Mouse (Mus musculus) inflammation-experienced regulatory T-cells, adult 6 months (primary cell): ENCODE results near the gene Nol8. TPM values are rescaled to one million over a fixed set of nuclear protein-coding genes. Genes with fewer than 3 reads are reported as not detected.
A peak's percentile ranks its signal among the peaks of the same experiment; 100 is the strongest.

Source experiments
- ATAC-seq: one replicate; pipeline ENCODE4 v1.8.0; 2017
- polyA plus RNA-seq, 3 experiments: library from polyadenylated mRNA; unstranded; fragments of 100-300 nt; shearing (Covaris generic); gene quantifications; one replicate each; pipeline ENCODE4 v1.2.1; 2017

Nol8 gene
- polyA plus RNA-seq = 10 to 100 TPM; 34.3 to 55.6 (median 46.8) TPM

DNA sequence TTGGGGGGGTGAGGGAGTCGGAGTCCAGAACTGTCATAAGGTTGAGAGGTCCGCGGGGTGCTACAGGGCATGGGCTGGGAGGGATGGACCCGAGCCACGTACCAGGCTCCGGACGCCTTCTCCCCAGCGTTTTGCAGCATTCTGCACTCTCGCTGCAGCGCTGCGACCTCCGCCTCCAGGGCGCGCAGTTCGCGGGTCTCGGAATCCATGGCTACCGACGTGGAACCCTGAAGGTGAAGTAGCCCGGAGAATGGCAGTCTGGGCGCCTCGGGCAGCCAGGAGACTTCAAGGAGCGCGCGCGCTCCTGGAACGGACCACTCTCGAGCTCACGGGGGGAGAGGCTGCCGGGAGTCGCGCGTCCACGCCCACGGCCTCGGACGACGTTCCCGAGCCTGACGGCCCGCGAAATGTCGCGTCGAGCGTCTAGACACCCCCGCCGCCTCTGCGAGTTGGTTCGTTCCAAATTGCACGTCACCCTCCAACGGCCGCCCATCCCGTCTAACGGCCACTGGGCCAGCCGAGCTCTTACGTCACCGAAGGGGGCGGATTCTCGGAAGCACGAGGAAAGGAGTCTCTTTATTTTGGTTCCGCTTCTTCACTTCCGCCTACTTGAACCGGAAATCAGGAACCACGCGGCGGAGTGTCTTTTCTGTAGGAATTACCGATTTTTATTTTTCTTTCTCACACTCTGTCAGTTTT lies at the start of gene Nol8, which contains the start of gene Cenpp:
Gene Nol8, plus strand, starts transcription at position 598 of the 699 bp plus-strand sequence.
Gene Cenpp, minus strand, starts transcription at position 305 of the 699 bp plus-strand sequence.
- ATAC-seq = peak; percentile 96

DNA sequence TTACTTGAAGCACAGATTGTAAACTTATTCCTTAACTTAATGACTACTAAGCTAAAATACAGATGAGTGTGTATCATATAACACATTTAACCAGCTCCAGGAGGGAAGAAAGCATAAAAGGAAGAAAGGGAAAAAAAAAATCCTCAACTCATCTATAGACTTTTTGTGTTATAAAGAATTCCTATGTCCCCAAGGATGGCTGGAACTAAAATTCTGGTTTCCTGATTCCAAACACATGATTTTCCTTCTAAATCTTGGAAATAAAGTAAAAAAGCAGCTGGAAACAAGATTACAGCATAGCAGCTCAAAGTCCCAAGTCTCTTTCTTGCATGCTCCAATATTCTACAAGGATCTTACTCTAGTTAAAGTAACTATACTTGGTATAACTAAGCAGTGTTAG lies 49.3 kb upstream of the Nol8 start:
- ATAC-seq = no peak

DNA sequence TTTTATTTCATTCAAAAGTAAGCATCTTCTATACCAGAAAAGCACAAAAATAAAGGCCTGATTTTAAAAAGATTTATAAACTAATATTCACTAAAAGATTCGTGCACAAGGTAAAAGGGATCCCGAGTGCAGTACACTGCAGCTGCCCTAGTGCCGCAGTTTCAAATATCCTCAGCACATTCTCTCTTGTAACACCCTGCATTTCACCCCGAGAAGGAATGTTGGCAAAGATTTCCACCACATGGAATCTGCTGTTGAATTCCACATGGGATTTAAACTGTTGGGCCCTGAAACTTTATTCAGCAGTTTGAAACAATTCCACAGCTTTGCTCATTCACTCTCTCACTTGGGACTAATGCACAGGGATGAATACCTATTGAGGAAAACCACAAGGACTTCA lies 45.2 kb upstream of the Nol8 start, which contains the start of gene Ogn:
Gene Ogn, plus strand, starts transcription at position 333 of the 400 bp plus-strand sequence.
- no peak for ATAC-seq

DNA sequence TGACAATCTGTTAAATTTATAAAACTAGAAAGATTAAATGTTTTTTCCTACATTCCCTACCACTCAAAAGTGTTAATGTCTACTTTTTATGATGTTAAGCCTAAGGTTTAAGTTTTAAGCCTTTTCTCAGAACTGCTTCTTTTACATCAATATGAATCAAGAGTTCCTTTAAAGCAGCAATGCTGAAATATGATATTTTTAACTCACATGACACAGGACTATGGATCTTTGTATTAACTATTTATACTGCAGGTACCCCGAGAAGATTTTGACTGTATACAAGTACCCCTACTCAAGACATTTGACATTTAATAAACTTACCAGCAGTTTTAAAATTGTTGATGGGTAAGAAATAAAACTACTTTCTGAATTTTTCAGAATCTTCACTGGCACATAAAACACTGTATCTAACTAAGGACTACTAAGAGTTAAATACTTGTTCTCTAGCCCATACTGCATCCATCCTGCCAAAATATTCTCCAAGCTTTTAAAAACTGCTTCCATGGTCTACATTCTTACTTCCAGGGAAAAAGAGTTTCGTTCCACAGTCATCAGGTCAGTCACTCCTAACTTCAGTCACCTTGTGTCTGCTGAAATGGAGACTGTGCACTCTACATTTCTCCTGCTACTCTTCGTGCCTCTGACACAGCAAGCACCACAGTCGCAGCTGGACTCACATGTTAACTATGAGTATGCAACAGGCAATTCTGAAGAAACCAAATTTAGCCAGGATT lies 44.1 kb upstream of the Nol8 start:
- ATAC-seq = no peak

DNA sequence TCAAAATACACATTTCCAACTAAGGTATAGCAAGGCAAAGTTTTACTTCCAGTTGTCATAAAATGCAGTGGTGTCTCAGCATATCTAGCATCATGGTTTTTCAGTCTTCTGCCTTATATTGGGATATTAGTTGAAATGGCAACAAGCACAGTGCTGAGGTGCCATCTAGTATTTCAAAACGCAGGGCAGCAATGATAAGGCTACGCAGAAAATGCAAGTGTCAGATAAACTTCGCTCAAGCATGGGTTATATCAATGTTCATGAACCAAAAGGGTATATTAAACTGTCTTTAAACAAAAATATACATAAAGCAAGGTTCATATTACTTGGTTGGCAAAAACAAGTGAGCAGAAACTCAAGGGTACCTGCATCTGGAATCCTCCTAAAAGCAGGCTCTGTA lies 35.9 kb upstream of the Nol8 start:
- ATAC-seq = no peak

DNA sequence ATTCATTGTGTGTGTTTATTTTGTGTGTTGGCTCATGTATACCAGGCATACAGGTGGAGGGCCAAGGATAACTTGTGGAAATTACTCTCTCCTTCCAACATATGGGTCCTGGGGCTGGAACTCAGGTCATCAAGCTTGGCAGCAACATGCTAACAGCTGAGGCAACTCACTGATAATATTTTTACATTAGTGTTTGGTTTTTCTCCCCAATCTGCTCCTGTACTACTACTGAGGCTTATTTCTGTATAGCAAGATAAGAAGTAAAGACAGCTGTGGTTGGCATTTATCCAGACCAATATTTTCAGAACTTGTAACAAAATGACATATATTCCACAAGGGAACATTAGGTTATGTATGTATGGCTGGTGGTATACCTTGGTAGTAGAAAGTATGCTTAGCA lies 34.5 kb upstream of the Nol8 start:
- no peak for ATAC-seq

DNA sequence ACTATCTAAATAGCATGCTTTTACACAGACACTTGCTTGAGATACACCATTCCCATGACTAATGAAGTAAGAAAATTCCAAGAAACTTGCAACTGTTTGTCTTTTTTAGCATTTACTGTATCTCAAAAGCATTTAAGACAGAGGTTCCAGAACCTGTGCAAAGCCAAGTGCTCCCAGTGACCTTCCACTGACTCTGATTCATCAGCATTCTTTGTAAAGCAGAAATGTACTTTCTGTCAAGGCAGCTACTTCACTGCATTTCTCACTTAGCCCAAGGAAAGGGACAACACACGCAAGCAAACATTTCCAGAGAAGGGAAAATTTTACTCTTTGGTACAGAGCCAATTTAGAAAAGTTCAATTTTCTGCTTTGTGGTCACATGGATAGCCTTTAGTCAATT lies 29.7 kb upstream of the Nol8 start:
- ATAC-seq = no peak

DNA sequence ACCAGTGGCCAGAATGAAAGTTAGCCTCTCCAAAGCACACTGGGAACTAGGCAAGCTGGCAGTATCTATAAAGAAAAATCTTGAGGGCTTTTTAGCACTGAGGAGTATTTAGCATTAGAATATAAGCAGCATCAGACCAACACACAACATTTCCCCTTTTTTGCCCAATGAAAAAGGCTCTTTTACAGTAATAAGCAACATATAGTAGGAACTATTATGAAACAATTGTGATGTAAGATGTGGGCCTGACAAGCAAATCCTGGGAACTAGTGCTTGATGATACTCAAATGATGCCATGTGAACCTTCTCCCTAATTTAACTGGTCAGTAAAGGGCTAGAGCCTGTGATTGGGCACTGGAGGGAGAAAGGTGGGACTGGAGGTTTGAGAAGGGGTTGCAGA lies 24.7 kb upstream of the Nol8 start:
- no peak for ATAC-seq

DNA sequence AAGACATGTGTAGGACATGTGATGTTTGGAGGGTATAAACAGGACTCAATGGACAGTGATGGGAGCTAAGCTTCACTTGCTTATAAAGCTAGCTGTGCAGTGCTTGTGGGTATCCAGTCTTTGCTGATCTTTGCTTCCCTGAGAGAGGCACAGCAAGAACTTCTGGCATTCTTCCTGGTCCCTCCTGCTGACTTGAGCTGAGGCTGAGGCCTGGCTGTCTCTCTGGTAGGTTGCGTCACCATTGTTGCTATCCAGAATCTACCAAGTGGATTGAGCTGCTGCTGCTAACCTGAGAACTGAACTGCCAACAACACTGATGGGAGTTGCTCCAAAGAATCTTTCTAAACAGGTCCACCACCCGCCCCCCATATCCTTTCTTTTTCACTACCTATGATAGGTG lies 23.8 kb upstream of the Nol8 start:
- no peak for ATAC-seq

DNA sequence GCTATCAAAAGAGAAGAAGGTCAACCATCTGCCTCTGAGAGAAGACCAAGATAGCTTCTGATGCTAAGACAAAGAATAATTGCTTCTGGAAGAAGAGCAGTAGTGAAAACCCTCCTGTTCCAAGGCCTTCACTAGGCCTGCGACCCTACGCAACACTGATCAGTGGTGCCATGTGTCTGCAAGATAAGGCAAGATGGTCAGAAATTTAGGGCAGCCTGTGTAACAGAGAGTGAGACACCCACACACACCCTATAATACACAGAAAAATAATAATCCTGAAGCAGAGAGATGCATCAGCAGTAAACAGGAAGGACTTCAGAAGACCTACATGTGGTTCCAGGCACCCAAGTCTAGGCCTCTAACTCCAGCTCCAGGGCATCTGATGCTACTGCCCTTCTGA lies 12.9 kb upstream of the Nol8 start:
- no peak for ATAC-seq

DNA sequence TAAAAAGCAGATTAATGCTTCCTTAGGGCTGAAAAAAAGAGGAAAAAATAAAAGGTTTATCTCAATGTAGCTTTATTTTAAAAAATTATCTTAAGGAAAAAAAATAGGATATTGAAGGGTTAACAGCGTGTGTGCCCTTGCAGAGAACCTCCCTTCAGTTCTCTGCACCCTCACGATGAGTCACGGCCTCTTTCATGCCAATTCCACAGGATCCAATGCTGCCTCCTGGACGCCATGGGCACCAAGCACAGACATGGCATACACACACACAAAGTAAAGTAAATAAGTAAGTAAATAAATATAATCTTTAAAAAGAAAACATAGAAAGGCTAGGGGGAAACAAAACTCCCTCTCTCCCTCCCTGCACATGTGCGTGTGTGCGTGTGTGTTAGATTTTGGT lies 10.2 kb upstream of the Nol8 start:
- no peak for ATAC-seq

DNA sequence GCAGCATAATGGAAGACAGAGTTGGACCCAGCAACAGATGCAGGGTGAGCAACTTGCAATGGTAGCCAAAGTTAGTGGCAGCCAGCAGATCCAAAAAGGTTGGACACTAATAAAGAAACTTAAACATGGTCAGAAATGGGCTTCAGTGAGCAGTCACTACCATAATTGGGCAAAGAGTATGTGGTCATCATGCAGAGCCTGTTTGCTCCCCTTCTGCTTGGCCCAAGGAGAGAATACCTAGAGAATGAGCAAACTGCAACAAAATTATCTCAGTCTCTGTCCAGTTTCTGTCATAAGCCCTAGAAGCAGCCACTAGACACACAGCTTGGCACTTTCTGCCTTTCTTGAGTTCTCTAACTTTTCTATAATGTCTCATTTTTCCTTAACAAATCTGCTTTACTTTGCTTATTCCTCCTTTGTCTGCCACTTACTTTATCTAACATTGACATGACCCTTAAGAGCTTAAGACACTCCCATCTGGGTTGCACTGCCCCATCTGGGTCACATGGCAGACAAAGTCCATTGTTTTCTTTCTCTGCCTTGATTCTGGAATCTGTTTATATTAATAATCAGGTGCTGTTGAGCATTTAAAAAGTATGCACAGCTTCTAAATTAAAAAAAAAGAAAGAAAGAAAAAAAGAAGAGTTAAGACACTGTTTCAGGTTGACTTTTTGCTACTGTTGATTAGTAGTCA lies 9.1 kb upstream of the Nol8 start:
- ATAC-seq = no peak

DNA sequence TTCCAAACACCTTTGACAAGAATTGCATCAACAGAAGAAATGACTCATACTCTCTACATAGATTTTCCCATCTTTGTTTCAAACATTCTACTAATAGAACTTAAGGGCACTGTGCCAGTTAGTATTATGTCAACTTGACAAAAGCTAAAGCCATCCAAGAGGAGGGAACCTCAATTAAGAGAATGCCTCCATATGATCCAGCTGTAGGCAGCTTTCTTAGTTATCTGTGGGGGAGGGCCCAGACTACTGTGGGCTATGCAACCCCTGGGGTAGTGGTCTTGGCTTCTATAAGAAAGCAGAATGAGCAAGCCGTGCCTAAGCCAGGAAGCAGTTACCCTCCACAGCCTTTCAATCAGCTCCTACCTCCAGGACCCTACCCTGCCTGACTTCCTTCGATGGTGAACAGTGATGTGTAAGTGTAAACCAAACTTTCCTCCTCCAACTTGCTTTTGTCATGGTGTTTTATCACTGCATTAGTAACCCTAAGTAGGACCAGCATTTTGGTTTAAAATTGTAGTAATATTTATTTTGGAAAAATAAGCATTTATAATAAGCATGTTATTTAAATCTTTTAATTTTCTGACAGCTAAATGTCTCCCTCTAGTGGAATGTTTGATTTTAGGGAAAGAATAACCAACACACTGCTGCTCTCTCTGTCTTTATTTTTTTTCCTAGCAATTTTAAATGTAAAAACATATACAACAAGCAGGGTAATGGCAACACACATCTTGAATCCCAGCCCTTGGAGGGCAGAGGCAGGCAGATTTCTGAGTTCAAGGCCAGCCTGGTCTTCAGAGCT lies 7.9 kb upstream of the Nol8 start:
- ATAC-seq = peak; percentile 43

DNA sequence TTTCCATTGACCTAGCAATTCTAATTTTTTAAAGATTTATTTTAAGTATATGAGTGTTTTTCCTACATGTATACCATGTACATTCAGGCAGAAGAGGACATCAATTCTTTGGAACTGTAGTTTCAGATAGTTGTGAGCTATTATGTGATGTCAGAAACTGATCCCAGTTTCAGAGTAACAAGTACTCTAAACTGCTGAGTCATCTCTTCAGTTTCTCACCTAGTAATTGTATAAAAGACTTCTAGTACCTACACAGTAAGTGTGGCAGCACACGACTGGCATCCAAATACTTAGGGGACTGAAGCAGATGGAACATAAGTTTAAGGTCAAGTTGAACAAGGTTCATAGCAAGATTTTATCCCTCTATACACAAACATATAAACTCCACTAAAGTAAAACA lies 6.9 kb upstream of the Nol8 start:
- no peak for ATAC-seq

DNA sequence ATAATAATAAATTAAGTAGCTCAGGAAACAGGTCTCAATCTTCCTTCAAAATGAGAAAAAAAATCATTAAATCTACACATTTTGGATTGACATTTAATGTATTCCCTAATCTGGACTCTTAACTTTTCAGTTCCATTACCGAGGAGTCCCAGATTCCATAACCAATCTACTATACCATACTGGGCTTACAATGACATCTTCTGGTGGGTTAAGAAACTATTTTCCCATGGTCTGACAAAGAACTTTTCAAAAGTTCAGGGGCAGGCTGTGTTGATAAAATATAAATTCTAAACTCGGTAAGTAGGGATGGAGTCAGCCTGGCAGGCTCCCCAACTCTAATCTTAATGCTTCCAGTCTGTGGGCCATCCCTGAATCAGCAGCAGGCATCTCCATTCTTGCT lies 1.7 kb upstream of the Nol8 start:
- no peak for ATAC-seq

DNA sequence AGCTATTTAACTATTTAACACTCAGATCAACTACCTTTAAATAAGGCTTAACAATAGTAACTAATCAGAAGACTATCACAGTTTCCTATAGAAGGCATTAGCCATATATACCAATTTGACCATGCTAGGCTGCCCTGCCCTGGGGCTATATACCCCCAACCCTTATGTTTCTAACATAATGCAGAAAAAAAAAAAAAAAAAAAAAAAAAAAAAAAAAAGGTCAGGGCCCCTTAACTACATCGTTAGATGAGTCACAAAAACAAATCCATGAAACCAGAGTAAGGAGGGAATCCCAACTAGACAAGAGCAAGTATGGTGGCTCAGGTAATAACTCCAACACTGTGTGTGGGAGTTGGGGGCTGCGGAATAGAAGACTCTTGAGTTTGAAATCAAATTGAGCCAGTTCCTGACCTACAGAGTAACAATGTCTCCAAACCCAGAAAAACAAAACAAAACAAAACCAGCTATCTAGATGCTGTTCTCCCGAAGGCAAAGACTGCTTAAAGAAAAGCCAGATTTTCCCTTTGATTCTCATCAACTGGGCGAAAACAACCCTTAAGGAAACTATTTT lies 1.0 kb upstream of the Nol8 start:
- no peak for ATAC-seq

DNA sequence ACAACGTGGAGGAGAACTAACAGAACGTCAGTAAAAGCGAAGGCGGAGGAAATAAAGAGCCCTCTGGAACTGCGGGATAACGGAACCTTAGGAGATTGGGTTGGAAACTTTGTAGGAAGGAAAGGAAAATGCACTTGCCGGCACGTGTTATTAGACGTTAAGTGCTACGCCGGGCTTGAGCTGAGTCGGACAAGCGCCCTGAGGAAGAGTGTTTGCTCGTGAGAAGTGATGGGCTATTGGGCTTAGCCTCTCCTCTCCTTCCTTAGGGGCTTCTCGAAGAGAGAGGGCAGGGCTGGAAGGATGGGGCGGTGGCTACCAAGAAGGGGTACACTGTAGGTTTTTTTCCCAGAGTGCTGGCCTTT lies 283 bp downstream of the Nol8 start:
- peak; percentile 6 for ATAC-seq

DNA sequence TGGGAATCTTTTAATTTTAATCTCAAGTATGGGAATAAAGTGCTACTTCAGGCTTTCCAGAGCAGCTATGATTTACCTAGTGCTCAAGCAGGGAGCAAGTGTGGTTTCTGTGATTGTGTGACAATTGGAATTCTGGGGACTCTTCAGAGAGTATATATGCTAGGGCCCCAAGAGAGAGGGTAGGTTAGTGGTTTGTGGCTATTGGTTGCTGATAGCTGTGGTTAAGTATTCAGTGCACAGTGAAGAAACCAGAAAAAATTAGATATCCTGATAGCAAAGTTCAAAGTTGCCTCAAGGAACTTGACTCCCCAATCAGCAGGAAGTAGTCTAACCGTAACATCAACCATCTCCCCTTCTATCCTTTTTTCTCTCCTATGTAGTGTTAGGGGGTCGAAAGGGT lies 24.9 kb downstream of the Nol8 start:
- ATAC-seq = no peak

DNA sequence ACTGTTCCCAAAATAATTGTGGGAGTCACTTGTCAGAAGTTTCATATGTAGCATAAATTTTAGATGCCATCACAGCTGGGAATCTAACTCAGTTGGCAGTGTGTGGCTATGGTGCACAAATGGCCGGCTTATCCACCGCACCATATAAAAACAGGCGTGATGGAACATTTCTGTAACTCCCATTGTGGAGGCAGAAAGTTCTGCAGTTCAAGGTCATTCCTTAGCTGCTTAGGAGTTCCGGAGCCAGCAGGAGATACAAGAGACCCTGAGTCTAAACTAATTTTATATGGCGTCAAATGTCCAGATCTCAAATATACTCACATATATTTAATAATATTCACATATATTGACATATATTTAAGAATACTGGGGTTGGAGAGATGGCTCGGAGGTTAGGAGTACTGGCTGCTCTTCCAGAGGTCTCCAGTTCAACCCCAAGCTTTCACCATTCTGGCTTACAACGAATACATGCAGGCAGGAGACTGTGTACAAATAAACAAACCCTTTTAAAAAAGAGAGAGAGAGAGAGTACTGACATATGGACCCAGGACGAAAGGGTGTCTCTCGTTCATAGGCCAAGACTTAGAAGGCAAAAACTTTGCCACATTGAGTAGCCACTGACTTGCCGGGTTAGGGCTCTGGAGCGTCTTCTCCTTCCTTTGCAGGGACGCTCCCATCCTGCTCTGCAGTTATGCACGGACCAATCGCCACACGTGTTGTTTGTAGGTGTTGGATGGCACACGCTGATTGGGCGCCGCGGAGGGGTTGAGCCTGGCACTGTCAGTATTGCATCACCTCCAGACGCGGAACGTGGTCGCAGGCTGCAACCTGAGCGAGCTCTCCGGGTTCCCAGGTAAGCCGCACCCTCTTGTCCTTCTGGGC lies 28.7 kb downstream of the Nol8 start, which contains the start of gene Iars:
Gene Iars, plus strand, starts transcription at position 750 of the 882 bp plus-strand sequence.
- ATAC-seq = peak; percentile 100

DNA sequence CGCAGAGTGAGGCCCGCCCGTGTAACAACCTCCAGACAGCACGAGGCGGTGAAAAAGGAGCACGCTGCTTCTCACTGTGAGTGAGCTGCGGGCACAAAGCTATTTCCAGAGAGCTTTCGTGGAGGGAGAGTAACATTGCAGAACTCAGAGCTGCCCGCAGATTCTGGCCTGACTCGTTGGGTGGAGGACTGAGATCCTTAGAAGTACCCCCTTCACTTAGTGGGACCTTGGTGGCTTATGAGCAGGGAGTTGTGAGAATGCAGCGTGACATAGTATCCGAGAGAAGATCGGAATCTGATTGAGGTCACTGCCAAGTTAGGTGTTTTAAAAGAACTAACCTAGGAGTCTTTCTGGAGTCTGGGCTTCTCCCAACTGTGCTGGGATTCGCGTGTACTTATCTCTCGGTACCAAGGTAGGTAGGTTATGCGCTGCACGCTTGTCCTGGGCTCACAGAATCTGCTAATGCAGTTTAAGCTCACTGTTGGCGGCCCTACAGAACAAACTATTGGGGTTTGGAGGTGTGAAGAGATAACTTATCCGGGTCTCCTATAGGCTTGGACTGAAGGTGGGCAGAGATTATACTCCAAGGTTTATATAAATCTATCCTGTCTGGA lies 29.5 kb downstream of the Nol8 start:
- ATAC-seq = no peak

DNA sequence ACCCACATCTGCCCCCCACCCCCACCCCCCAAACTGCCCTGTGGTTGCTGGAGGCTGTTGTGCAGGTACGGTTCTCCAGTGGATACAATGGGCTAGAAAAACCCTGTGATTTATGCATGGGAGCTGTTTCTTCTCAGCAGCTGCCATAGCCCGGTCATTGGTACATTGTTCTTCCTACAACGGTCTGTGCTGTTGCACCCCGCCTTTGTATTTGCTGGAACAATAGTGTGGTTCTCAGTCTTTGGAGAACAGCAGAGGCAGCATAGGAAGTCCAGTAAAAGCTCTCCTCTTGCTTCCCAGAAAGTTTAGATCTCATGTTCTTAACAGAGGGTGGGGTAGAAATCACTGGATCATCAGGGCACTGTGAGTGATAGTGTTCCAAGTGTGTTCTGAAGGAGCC lies 31.4 kb downstream of the Nol8 start:
- ATAC-seq = no peak
